ENCODE assay signal across 7 mouse cellular contexts in genomic region chr8:72305210-72305905, GRCm38 (mm10). TPM values are rescaled to one million over a fixed set of nuclear protein-coding genes. Genes with fewer than 3 reads are reported as not detected.
DNase-seq lines count a peak whose midpoint lies in the region; ATAC-seq and TF ChIP-seq lines count a peak whose summit lies in the region.

Gene Gm10282 (minus strand): TSS chr8:72305260.

- no peak within 1 kb of the TSS for H3K4me2 ChIP-seq in kidney, postnatal 0 days (ENCODE audit: low read length)
- H3K4me2 ChIP-seq in forebrain, embryonic 14.5 days (ENCODE audit: low read length) = no peak within 1 kb of the TSS

- no peak for ATAC-seq in kidney, postnatal 0 days (replicated peaks; ENCODE audit: low FRiP score, low read depth)
- ATAC-seq in activated CD4-positive, CD25-positive, alpha-beta regulatory T cell, adult 4 months = no peak
- no peak for ATAC-seq in forebrain, embryonic 14.5 days
- no peak for ATAC-seq in megakaryocyte, adult 5-6 weeks (ENCODE audit: poor library complexity, severe bottlenecking)

- intact Hi-C loops in left cerebral cortex, postnatal 25 days (cut with DNase I) = no loop called here

- H3K4me3 ChIP-seq in kidney, postnatal 0 days (replicated peaks; ENCODE audit: low read depth, low read length) = no peak within 1 kb of the TSS
- H3K4me3 ChIP-seq in forebrain, embryonic 14.5 days (ENCODE audit: low read depth, low read length) = no peak within 1 kb of the TSS

- H3K9me3 ChIP-seq in kidney, postnatal 0 days (replicated peaks; ENCODE audit: low read length) = no peaks in the 10 kb centered on the region
- no peaks in the 10 kb centered on the region for H3K9me3 ChIP-seq in forebrain, embryonic 14.5 days (replicated peaks; ENCODE audit: control insufficient read depth, low read length)

- H3K27me3 ChIP-seq in kidney, postnatal 0 days (ENCODE audit: insufficient read depth, low read length) = no peaks in the 10 kb centered on the region
- no peaks in the 10 kb centered on the region for H3K27me3 ChIP-seq in forebrain, embryonic 14.5 days (replicated peaks; ENCODE audit: control insufficient read depth, insufficient read depth, low read length)

- no peaks in the 10 kb centered on the region for H3K36me3 ChIP-seq in kidney, postnatal 0 days (ENCODE audit: insufficient read depth, low read length)
- H3K36me3 ChIP-seq in forebrain, embryonic 14.5 days (ENCODE audit: control insufficient read depth, insufficient read depth, low read length) = no peaks in the 10 kb centered on the region

- no peak within 1 kb of the TSS for H3K9ac ChIP-seq in kidney, postnatal 0 days (ENCODE audit: low read depth, low read length)
- no peak within 1 kb of the TSS for H3K9ac ChIP-seq in forebrain, embryonic 14.5 days (ENCODE audit: low read length)

- H3K27ac ChIP-seq in kidney, postnatal 0 days = no peak within 1 kb of the TSS
- no peak within 1 kb of the TSS for H3K27ac ChIP-seq in forebrain, embryonic 14.5 days (ENCODE audit: low read depth, low read length)

- no peak for DNase-seq in kidney, postnatal 0 days (ENCODE audit: low spot score)
- no peak for DNase-seq in kidney, adult 18-20 months
- DNase-seq in forebrain, embryonic 14.5 days (ENCODE audit: low spot score) = no peak
- DNase-seq in urinary bladder, postnatal 25 days (ENCODE audit: low spot score) = no peak
- no peak for DNase-seq in left cerebral cortex, postnatal 25 days (ENCODE audit: low spot score in 2 of 2)

- no peaks in the 10 kb centered on the region for H3K4me1 ChIP-seq in kidney, postnatal 0 days (replicated peaks; ENCODE audit: insufficient read depth, low read length)
- H3K4me1 ChIP-seq in forebrain, embryonic 14.5 days (ENCODE audit: control insufficient read depth, insufficient read depth, low read length) = no peaks in the 10 kb centered on the region

- no peak for TF ChIP-seq CTCF in kidney, postnatal 0 days (IDR thresholded peaks at IDR 0.05; ENCODE audit: low read depth)

- WGBS in kidney, postnatal 0 days = 62% methylated on average over 15 of the region's 16 CpGs
- WGBS in forebrain, embryonic 14.5 days = 74% methylated on average over 11 of the region's 16 CpGs

RNA-seq across cellular contexts. Expression of gene Gm10282, which starts in this region (rescaled TPM):
- 22.2 and 22.8 TPM in 2 replicates for polyA plus RNA-seq in kidney, postnatal 0 days (2015; fragmentation: Nextera tagmentation; extraction: Ambion mirVana)
- polyA plus RNA-seq in activated CD4-positive, CD25-positive, alpha-beta regulatory T cell, adult 4 months (2017; shearing (Covaris generic)) = 10 to 100 TPM; 25.8 to 62.2 TPM
- polyA plus RNA-seq in forebrain, embryonic 14.5 days (2014; fragmentation: Nextera tagmentation; extraction: Ambion mirVana) = 24.8 and 31.0 TPM in 2 replicates
- 40.0 and 43.6 TPM in 2 replicates for total RNA-seq in megakaryocyte, adult 5-6 weeks (2015)
- total RNA-seq in megakaryocyte, adult 5-6 weeks (2017) = 40.6 and 43.1 TPM in 2 replicates
- total RNA-seq in left cerebral cortex, postnatal 25 days (2021) = 1 to 10 TPM; 6.1 to 7.0 TPM

Comparison
In these comparisons a context has a peak if more than half of its experiments do, and no peak if none do; other contexts are left out.
1. RNA of gene Gm10282 (total RNA-seq): 40.0 to 43.6 TPM in megakaryocyte, adult 5-6 weeks; 6.1 to 7.0 TPM in left cerebral cortex, postnatal 25 days; every median in the first group is over 4 times any median in the second.